Comparison of ENCODE assay signal across 9 mouse cellular contexts in genomic region chr14:56398001-56398400, GRCm38 (mm10). TPM values are rescaled to one million over a fixed set of nuclear protein-coding genes. Genes with fewer than 3 reads are reported as not detected.
DNase-seq lines count a peak whose midpoint lies in the region; ATAC-seq and TF ChIP-seq lines count a peak whose summit lies in the region.
"Had no signal": no experiment of that assay in that cellular context is flagged by ENCODE, and none has a peak within 500 bp of the region (broad histone marks: within the 10 kb centered on the region; RNA-seq: fewer than 3 reads in every experiment).

No protein-coding gene starts in this region.

- peak; percentile 82 for TF ChIP-seq CTCF in midbrain, postnatal 0 days (IDR thresholded peaks at IDR 0.05)

- no peak overlapping the region for H3K9ac ChIP-seq in midbrain, postnatal 0 days (replicated peaks; ENCODE audit: low read length, poor library complexity, severe bottlenecking)
- H3K9ac ChIP-seq in midbrain, embryonic 15.5 days, result no peak overlapping the region
- H3K9ac ChIP-seq: neural tube, embryonic 13.5 days had no signal

- H3K4me1 ChIP-seq in midbrain, postnatal 0 days (ENCODE audit: insufficient read depth, low read length), result no peaks in the 10 kb centered on the region
- H3K4me1 ChIP-seq in midbrain, embryonic 15.5 days, result no peaks in the 10 kb centered on the region; the same call in 1 of the 2 replicates

- H3K4me3 ChIP-seq in midbrain, postnatal 0 days (ENCODE audit: low read depth, low read length), result no peak overlapping the region
- no peak overlapping the region for H3K4me3 ChIP-seq in midbrain, embryonic 15.5 days
- H3K4me3 ChIP-seq: neural tube, embryonic 13.5 days had no signal

- no peaks in the 10 kb centered on the region for H3K27me3 ChIP-seq in midbrain, postnatal 0 days (ENCODE audit: insufficient read depth, low read length)
- H3K27me3 ChIP-seq in midbrain, embryonic 15.5 days (replicated peaks), result no peaks in the 10 kb centered on the region
- H3K27me3 ChIP-seq: neural tube, embryonic 13.5 days had no signal

- H3K36me3 ChIP-seq in midbrain, postnatal 0 days (ENCODE audit: insufficient read depth, low read length), result no peaks in the 10 kb centered on the region
- H3K36me3 ChIP-seq in midbrain, embryonic 15.5 days (replicated peaks), result no peaks in the 10 kb centered on the region
- H3K36me3 ChIP-seq: neural tube, embryonic 13.5 days had no signal

- intact Hi-C loops in gastrocnemius, postnatal 14 days (cut with DNase I; ENCODE audit: low total_unique reads), result loop anchor here (10.0 kb wide), 1 partner anchor 83 kb away; no protein-coding TSS in a partner anchor

- no peak; the same call in 1 of the 2 replicates for ATAC-seq in midbrain, postnatal 0 days (ENCODE audit: low FRiP score)
- no peak for ATAC-seq in midbrain, embryonic 15.5 days (replicated peaks)

- no peaks in the 10 kb centered on the region for H3K9me3 ChIP-seq in midbrain, postnatal 0 days (ENCODE audit: low read length)
- no peaks in the 10 kb centered on the region for H3K9me3 ChIP-seq in midbrain, embryonic 15.5 days
- H3K9me3 ChIP-seq: neural tube, embryonic 13.5 days had no signal

- no peak overlapping the region for H3K27ac ChIP-seq in midbrain, postnatal 0 days (ENCODE audit: low read depth, low read length)
- no peak overlapping the region for H3K27ac ChIP-seq in midbrain, embryonic 15.5 days
- H3K27ac ChIP-seq: neural tube, embryonic 13.5 days had no signal

- DNase-seq in gastrocnemius, adult 18-20 months (ENCODE audit: low spot score), result peak; percentile 6
- no peak for DNase-seq in gastrocnemius, postnatal 14 days
- peak; percentile 60 for DNase-seq in midbrain, postnatal 0 days (ENCODE audit: low spot score)
- DNase-seq in adrenal gland, postnatal 36 days, result peak; percentile 40 to 52
- DNase-seq in layer of hippocampus, postnatal 10 days (ENCODE audit: low spot score in 2 of 2), result peak; percentile 29 to 51
- no peak for DNase-seq in T-cell, adult 2 months (ENCODE audit: low spot score)
- DNase-seq in MN1 (ENCODE audit: low spot score), result no peak

- no peak overlapping the region for H3K4me2 ChIP-seq in midbrain, postnatal 0 days (ENCODE audit: low read depth, low read length, poor library complexity, severe bottlenecking)
- no peak overlapping the region for H3K4me2 ChIP-seq in midbrain, embryonic 15.5 days
- H3K4me2 ChIP-seq: neural tube, embryonic 13.5 days had no signal

RNA-seq across cellular contexts. Expression of gene Rnf17, which starts 4.4 kb away (rescaled TPM):
- total RNA-seq in gastrocnemius, adult 18-20 months (2021), result under 1 TPM; 0.11 to 0.36 TPM
- total RNA-seq in gastrocnemius, postnatal 14 days (2021), result not detected
- 0.82 and 1.7 TPM in 2 replicates for total RNA-seq in midbrain, postnatal 0 days (2014; rRNA removed)
- 0.62 and 1.0 TPM in 2 replicates for polyA plus RNA-seq in midbrain, postnatal 0 days (2015; fragmentation: Nextera tagmentation; extraction: Ambion mirVana)
- 1.0 and 1.3 TPM in 2 replicates for polyA plus RNA-seq in midbrain, embryonic 15.5 days (2015; fragmentation: Nextera tagmentation; extraction: Ambion mirVana)
- 1 to 10 TPM in 1 of 2 experiments, under 1 TPM in 1; 0.63 to 1.5 TPM for total RNA-seq in adrenal gland, postnatal 36 days (2021)
- 1 to 10 TPM in 1 of 2 experiments, under 1 TPM in 1; 0.85 to 1.0 TPM for total RNA-seq in layer of hippocampus, postnatal 10 days (2021)

RNA-seq across cellular contexts. Expression of gene Atp12a, which starts 33.1 kb away (rescaled TPM):
- total RNA-seq in gastrocnemius, adult 18-20 months (2021), result not detected
- not detected for total RNA-seq in gastrocnemius, postnatal 14 days (2021)
- 0.22 and 0.47 TPM in 2 replicates for total RNA-seq in midbrain, postnatal 0 days (2014; rRNA removed)
- polyA plus RNA-seq in midbrain, postnatal 0 days (2015; fragmentation: Nextera tagmentation; extraction: Ambion mirVana), result 0.15 and 0.38 TPM in 2 replicates
- polyA plus RNA-seq in midbrain, embryonic 15.5 days (2015; fragmentation: Nextera tagmentation; extraction: Ambion mirVana), result 0.10 and 0.28 TPM in 2 replicates
- total RNA-seq in adrenal gland, postnatal 36 days (2021), result not detected
- under 1 TPM; 0.09 to 0.11 TPM for total RNA-seq in layer of hippocampus, postnatal 10 days (2021)

Comparison
In these comparisons a context has a peak if more than half of its experiments do, and no peak if none do; other contexts are left out.
1. DNase-seq: peak in gastrocnemius, adult 18-20 months (single experiment), midbrain, postnatal 0 days (single experiment), adrenal gland, postnatal 36 days (2 of 2) and layer of hippocampus, postnatal 10 days (2 of 2); none in gastrocnemius, postnatal 14 days (single experiment), T-cell, adult 2 months (single experiment) and MN1 (single experiment).